Mouse (Mus musculus): ENCODE data around the gene Khnyn. TPM values are rescaled to one million over a fixed set of nuclear protein-coding genes. Genes with fewer than 3 reads are reported as not detected.

Khnyn gene
- 5.7 and 6.1 TPM in 2 replicates for polyA plus RNA-seq (2014; fragmentation: Nextera tagmentation; extraction: Ambion mirVana)

DNA sequence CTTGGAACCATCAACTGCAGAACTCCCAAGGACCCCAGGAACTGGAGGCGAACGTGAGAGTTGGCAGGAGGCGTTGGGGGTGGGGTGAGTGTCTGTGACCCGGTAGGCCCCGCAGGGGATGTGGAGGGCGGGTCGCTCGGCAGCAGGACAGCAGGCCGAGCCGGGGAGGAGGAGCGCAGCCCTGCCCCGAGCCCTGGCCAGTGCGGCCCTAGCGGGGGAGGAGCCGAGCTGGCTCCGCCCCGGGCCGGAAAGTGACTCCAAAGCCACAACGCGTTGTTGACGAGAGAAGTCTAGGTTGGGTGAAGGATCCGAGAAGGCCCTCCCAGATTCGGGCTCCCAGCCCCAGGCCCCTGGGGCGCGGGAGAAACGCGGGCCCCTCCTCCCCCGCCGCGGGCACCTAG lies at the start of gene Khnyn:
TSS of gene Khnyn (plus strand) at position 235 of the 401 bp plus-strand sequence.
- Histone ChIP-seq H3K27me3 (ENCODE audit: control insufficient read depth, insufficient read depth, low read length) (no peaks in the 10 kb centered on the region), H3K9ac (ENCODE audit: low read length) (peak within 1 kb of the TSS; percentile 93), H3K9me3 (ENCODE audit: control insufficient read depth, low read length) (no peaks in the 10 kb centered on the region), H3K27ac (replicated peaks in 1 of 2; ENCODE audit: control insufficient read depth in 1 of 2, insufficient read depth in 1 of 2, low read depth in 2 of 2, low read length in 2 of 2) (peak within 1 kb of the TSS; percentile 87 to 94), H3K36me3 (ENCODE audit: control insufficient read depth, insufficient read depth, low read length) (peaks cover 37% of the 10 kb centered on the region), H3K4me3 (ENCODE audit: control insufficient read depth in 1 of 2, insufficient read depth in 1 of 2, low read depth in 1 of 2, low read length in 2 of 2) (peak within 1 kb of the TSS; percentile 84), H3K4me1 (ENCODE audit: control insufficient read depth in 2 of 2, insufficient read depth in 2 of 2, low read length in 2 of 2) (peaks cover 14 to 26% of the 10 kb centered on the region in 2 experiments), H3K4me2 (ENCODE audit: low read length) (peak within 1 kb of the TSS; percentile 81)
- under 1% methylated on average over 27 of the region's 30 CpGs for WGBS
- ATAC-seq (ENCODE audit: insufficient number of reproducible peaks, insufficient read depth, low FRiP score, low read depth) = peak; percentile 95

DNA sequence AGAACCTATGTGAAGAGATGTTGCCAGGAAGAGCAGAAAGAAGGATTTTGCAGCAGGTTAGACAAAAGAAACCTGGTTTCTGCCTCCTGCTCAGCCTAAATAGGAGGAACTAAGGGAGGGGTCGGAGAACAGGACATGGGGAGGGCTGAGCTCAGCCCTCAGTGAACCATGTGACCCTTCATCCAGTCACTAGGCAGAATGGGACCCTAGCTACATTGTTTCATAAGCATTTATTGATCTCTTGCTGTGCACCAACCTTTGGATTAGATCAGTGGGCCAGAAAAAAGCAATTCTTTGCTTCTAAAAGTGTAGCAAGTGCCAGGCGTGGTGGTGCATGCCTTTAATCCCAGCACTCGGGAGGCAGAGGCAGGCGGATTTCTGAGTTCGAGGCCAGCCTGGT lies 46.4 kb upstream of the Khnyn start:
- Histone ChIP-seq H3K9ac (ENCODE audit: low read length) (no peak overlapping the region), H3K36me3 (ENCODE audit: control insufficient read depth, insufficient read depth, low read length) (no peaks in the 10 kb centered on the region), H3K4me2 (ENCODE audit: low read length) (no peak overlapping the region), H3K27me3 (ENCODE audit: control insufficient read depth, insufficient read depth, low read length) (no peaks in the 10 kb centered on the region), H3K27ac (replicated peaks in 1 of 2; ENCODE audit: control insufficient read depth in 1 of 2, insufficient read depth in 1 of 2, low read depth in 2 of 2, low read length in 2 of 2) (no peak overlapping the region), H3K9me3 (ENCODE audit: control insufficient read depth, low read length) (no peaks in the 10 kb centered on the region), H3K4me1 (ENCODE audit: control insufficient read depth in 2 of 2, insufficient read depth in 2 of 2, low read length in 2 of 2) (peaks cover 0 to 4% of the 10 kb centered on the region in 2 experiments; a peak in 2 of 4 replicates), H3K4me3 (ENCODE audit: control insufficient read depth in 1 of 2, insufficient read depth in 1 of 2, low read depth in 1 of 2, low read length in 2 of 2) (no peak overlapping the region)
- ATAC-seq (ENCODE audit: insufficient number of reproducible peaks, insufficient read depth, low FRiP score, low read depth) = no peak
- 87% methylated on average over 5 of the region's 5 CpGs for WGBS

DNA sequence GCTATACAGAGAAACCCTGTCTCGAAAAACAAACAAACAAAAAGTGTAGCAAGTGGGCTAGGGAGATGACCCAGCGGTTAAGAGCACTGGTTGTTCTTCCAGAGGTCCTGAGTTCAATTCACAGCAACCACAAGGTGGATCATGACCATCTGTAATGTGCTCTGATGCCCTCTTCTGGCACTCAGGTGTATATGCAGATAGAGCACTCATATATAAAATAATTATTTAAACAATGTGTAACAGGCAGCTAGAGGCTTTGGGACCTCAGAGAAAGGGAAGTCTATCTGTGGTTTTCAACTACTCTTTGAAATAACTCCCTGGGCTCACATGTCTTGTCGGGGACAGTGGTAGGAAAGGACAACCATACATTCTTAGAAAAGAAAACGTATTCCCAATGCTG lies 46.0 kb upstream of the Khnyn start:
- Histone ChIP-seq H3K9me3 (ENCODE audit: control insufficient read depth, low read length) (no peaks in the 10 kb centered on the region), H3K4me3 (ENCODE audit: control insufficient read depth in 1 of 2, insufficient read depth in 1 of 2, low read depth in 1 of 2, low read length in 2 of 2) (no peak overlapping the region), H3K36me3 (ENCODE audit: control insufficient read depth, insufficient read depth, low read length) (no peaks in the 10 kb centered on the region), H3K27ac (replicated peaks in 1 of 2; ENCODE audit: control insufficient read depth in 1 of 2, insufficient read depth in 1 of 2, low read depth in 2 of 2, low read length in 2 of 2) (no peak overlapping the region), H3K4me1 (ENCODE audit: control insufficient read depth in 2 of 2, insufficient read depth in 2 of 2, low read length in 2 of 2) (peaks cover 0 to 4% of the 10 kb centered on the region in 2 experiments; a peak in 2 of 4 replicates), H3K4me2 (ENCODE audit: low read length) (no peak overlapping the region), H3K27me3 (ENCODE audit: control insufficient read depth, insufficient read depth, low read length) (no peaks in the 10 kb centered on the region), H3K9ac (ENCODE audit: low read length) (no peak overlapping the region)
- 87% methylated on average over 4 of the region's 4 CpGs for WGBS
- no peak for ATAC-seq (ENCODE audit: insufficient number of reproducible peaks, insufficient read depth, low FRiP score, low read depth)

DNA sequence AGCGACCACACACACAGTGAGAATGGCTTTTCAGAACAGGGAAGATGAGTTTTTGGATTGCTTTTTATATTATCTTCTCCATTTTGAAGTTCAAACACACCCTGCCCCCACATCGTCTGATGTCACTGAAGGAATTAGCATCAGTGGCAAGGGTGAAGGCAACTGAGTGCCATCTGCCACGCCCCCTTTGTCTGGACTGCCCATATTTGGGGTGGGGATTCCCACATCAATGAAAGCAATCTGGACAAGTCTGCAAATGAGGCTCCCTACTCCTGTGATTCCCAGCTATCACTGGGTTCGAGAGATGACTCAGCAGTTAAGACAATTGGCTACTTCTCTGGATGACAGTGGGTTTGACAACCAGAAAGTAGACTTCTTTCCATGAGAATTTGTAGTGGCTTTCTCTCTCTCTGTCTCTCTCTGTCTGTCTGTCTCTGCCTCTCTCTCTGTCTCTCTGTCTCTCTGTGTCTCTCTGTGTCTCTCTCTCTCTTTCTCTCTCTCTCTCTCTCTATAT lies 43.8 kb upstream of the Khnyn start:
- Histone ChIP-seq H3K27ac (replicated peaks in 1 of 2; ENCODE audit: control insufficient read depth in 1 of 2, insufficient read depth in 1 of 2, low read depth in 2 of 2, low read length in 2 of 2) (no peak overlapping the region), H3K27me3 (ENCODE audit: control insufficient read depth, insufficient read depth, low read length) (no peaks in the 10 kb centered on the region), H3K4me3 (ENCODE audit: control insufficient read depth in 1 of 2, insufficient read depth in 1 of 2, low read depth in 1 of 2, low read length in 2 of 2) (no peak overlapping the region), H3K9ac (ENCODE audit: low read length) (no peak overlapping the region), H3K36me3 (ENCODE audit: control insufficient read depth, insufficient read depth, low read length) (no peaks in the 10 kb centered on the region), H3K4me1 (ENCODE audit: control insufficient read depth in 2 of 2, insufficient read depth in 2 of 2, low read length in 2 of 2) (no peaks in the 10 kb centered on the region; a peak in 1 of 4 replicates), H3K9me3 (ENCODE audit: control insufficient read depth, low read length) (no peaks in the 10 kb centered on the region), H3K4me2 (ENCODE audit: low read length) (no peak overlapping the region)
- ATAC-seq (ENCODE audit: insufficient number of reproducible peaks, insufficient read depth, low FRiP score, low read depth) = no peak
- WGBS = 63% methylated on average over 4 of the region's 4 CpGs

DNA sequence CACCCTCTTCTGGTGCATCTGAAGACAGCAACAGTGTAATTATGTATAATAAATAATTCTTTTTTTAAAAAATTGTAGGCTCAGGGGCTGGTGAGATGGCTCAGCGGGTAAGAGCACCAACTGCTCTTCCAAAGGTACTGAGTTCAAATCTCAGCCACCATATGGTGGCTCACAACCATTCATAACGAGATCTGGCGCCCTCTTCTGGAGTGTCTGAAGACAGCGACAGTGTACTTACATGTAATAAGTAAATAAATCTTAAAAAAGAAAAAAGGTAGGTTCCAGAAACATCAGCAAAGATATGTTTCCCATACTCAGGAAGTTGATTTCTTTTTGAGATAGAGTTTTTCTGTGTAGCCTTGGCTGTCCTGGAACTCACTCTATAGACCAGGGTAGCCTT lies 42.0 kb upstream of the Khnyn start:
- H3K27ac ChIP-seq (replicated peaks in 1 of 2; ENCODE audit: control insufficient read depth in 1 of 2, insufficient read depth in 1 of 2, low read depth in 2 of 2, low read length in 2 of 2) = no peak overlapping the region
- no peaks in the 10 kb centered on the region for H3K36me3 ChIP-seq (ENCODE audit: control insufficient read depth, insufficient read depth, low read length)
- ATAC-seq (ENCODE audit: insufficient number of reproducible peaks, insufficient read depth, low FRiP score, low read depth) = no peak
- 84% methylated on average over 4 of the region's 4 CpGs for WGBS
- no peak overlapping the region for H3K4me3 ChIP-seq (ENCODE audit: control insufficient read depth in 1 of 2, insufficient read depth in 1 of 2, low read depth in 1 of 2, low read length in 2 of 2)
- no peak overlapping the region for H3K4me2 ChIP-seq (ENCODE audit: low read length)
- H3K9me3 ChIP-seq (ENCODE audit: control insufficient read depth, low read length) = no peaks in the 10 kb centered on the region
- no peaks in the 10 kb centered on the region for H3K27me3 ChIP-seq (ENCODE audit: control insufficient read depth, insufficient read depth, low read length)
- H3K9ac ChIP-seq (ENCODE audit: low read length) = no peak overlapping the region
- H3K4me1 ChIP-seq (ENCODE audit: control insufficient read depth in 2 of 2, insufficient read depth in 2 of 2, low read length in 2 of 2) = no peaks in the 10 kb centered on the region; a peak in 1 of 4 replicates

DNA sequence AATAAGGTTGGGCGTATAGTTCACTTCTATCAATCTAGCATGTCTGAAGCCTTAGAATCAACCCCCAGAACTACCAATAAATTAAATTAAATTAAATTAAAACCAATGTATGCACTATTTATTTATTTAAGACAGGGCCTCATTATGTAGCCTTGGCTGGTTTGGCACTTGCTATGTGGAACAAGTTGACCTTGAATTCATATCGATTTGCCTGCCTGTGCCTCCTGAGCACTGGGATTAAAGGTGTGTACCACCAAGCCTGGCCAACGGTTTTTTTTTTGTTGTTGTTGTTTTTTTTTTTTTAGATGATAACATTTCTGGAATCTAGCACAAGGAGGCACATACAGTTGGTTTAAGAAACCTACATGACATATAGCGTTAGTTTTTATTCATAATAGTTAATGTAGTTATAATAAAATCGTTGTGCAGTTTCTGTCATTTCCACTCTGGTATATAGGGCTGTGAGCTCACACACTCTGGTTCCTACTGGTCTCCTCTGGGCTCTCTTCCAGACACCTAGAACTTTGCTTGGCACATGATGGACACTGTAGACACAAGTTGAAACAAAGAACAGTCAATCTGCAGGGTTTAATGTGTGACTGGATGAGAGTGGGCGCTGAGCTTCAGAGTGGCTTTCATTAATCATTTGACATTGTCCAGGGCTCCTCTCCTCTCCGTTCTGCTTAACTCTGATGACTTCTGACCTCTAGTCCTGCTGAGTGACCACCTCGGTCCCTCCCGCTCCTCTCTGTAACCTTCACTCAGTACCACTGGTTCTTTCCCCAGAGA lies 39.0 kb upstream of the Khnyn start:
- Histone ChIP-seq H3K27ac (replicated peaks in 1 of 2; ENCODE audit: control insufficient read depth in 1 of 2, insufficient read depth in 1 of 2, low read depth in 2 of 2, low read length in 2 of 2) (no peak overlapping the region), H3K27me3 (ENCODE audit: control insufficient read depth, insufficient read depth, low read length) (no peaks in the 10 kb centered on the region), H3K9me3 (ENCODE audit: control insufficient read depth, low read length) (no peaks in the 10 kb centered on the region), H3K4me3 (ENCODE audit: control insufficient read depth in 1 of 2, insufficient read depth in 1 of 2, low read depth in 1 of 2, low read length in 2 of 2) (no peak overlapping the region), H3K9ac (ENCODE audit: low read length) (no peak overlapping the region), H3K4me1 (ENCODE audit: control insufficient read depth in 2 of 2, insufficient read depth in 2 of 2, low read length in 2 of 2) (no peaks in the 10 kb centered on the region; a peak in 1 of 4 replicates), H3K36me3 (ENCODE audit: control insufficient read depth, insufficient read depth, low read length) (no peaks in the 10 kb centered on the region), H3K4me2 (ENCODE audit: low read length) (no peak overlapping the region)
- 55% methylated on average over 9 of the region's 9 CpGs for WGBS
- ATAC-seq (ENCODE audit: insufficient number of reproducible peaks, insufficient read depth, low FRiP score, low read depth) = no peak

DNA sequence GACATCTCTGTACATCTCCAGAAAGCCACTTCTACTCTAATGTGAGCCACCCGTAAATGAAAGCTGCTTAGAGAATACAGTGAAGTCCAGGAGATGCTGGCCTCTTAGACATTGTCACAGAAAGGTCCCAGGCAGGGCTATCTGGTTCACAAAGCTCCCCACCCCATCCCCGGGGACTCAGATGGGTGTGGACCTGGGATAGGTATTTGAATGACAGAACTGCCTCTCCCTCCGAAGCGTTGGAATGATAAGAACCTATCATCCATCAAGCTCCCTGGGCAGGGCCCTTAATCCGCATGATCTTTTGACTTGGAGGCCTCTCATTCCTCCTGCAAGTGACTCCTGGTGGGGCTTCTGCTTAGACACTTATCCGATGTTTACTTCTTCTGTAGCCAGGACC lies 33.9 kb upstream of the Khnyn start:
- peaks cover 19 to 24% of the 10 kb centered on the region in 2 experiments for H3K4me1 ChIP-seq (ENCODE audit: control insufficient read depth in 2 of 2, insufficient read depth in 2 of 2, low read length in 2 of 2)

More for the DNA sequence above, 33.9 kb upstream of the Khnyn start:
- no peak overlapping the region for H3K4me3 ChIP-seq (ENCODE audit: control insufficient read depth in 1 of 2, insufficient read depth in 1 of 2, low read depth in 1 of 2, low read length in 2 of 2)
- H3K27ac ChIP-seq (replicated peaks in 1 of 2; ENCODE audit: control insufficient read depth in 1 of 2, insufficient read depth in 1 of 2, low read depth in 2 of 2, low read length in 2 of 2) = no peak overlapping the region
- 45% methylated on average over 6 of the region's 6 CpGs for WGBS
- no peaks in the 10 kb centered on the region for H3K9me3 ChIP-seq (ENCODE audit: control insufficient read depth, low read length)
- H3K27me3 ChIP-seq (ENCODE audit: control insufficient read depth, insufficient read depth, low read length) = no peaks in the 10 kb centered on the region
- H3K36me3 ChIP-seq (ENCODE audit: control insufficient read depth, insufficient read depth, low read length) = no peaks in the 10 kb centered on the region
- H3K4me2 ChIP-seq (ENCODE audit: low read length) = no peak overlapping the region
- ATAC-seq (ENCODE audit: insufficient number of reproducible peaks, insufficient read depth, low FRiP score, low read depth) = no peak
- no peak overlapping the region for H3K9ac ChIP-seq (ENCODE audit: low read length)

Data from heart, embryonic 14.5 days (tissue).